Mouse (Mus musculus) heart, embryonic 13.5 days (tissue): ENCODE measurements around the gene Ip6k2. TPM values are rescaled to one million over a fixed set of nuclear protein-coding genes. Genes with fewer than 3 reads are reported as not detected.

Experiments used
- ATAC-seq: fragments of 200-750 bp; cut with Nextera tagmentation; 2 replicates; pipeline ENCODE4 v1.8.0; 2017; ENCODE audit warnings: moderate TSS enrichment; ENCODE audit not compliant: insufficient number of reproducible peaks, low FRiP score, low TSS enrichment; ENCODE audit errors: extremely low read depth
- H3K27ac ChIP-seq: fragments of 300-500 bp; sonication (generic); replicated peaks from 2 replicates; pipeline ENCODE4 v1.5.1; 2015; ENCODE audit warnings: moderate library complexity, mild to moderate bottlenecking, inconsistent platforms
- H3K27me3 ChIP-seq: fragments of 300-500 bp; sonication (generic); replicated peaks from 2 replicates; pipeline ENCODE4 v1.6.1; 2015; ENCODE audit warnings: mild to moderate bottlenecking, inconsistent platforms
- H3K36me3 ChIP-seq: fragments of 300-500 bp; sonication (generic); 2 replicates; pipeline ENCODE4 v1.6.1; 2015; ENCODE audit warnings: mild to moderate bottlenecking, inconsistent platforms
- H3K4me1 ChIP-seq: fragments of 300-500 bp; sonication (generic); 2 replicates; pipeline ENCODE4 v1.6.1; 2015; ENCODE audit warnings: inconsistent platforms
- H3K4me2 ChIP-seq: fragments of 300-500 bp; sonication (generic); 2 replicates; pipeline ENCODE4 v1.6.1; 2015; ENCODE audit warnings: inconsistent platforms, mild to moderate bottlenecking, moderate library complexity
- H3K4me3 ChIP-seq: fragments of 300-500 bp; sonication (generic); 2 replicates; pipeline ENCODE4 v1.5.1; 2015; ENCODE audit warnings: moderate library complexity, mild to moderate bottlenecking, inconsistent platforms
- H3K9ac ChIP-seq: fragments of 300-500 bp; sonication (generic); 2 replicates; pipeline ENCODE4 v1.6.1; 2015; ENCODE audit warnings: inconsistent platforms, mild to moderate bottlenecking, moderate library complexity
- H3K9me3 ChIP-seq: fragments of 300-500 bp; sonication (generic); 2 replicates; pipeline ENCODE4 v1.6.1; 2016; ENCODE audit warnings: inconsistent platforms
- WGBS: fragments of 180-500 bp; shearing (Covaris S2); methylation state at CpG from one replicate; pipeline ENCODE4 v1.1.7; 2015; ENCODE audit warnings: mixed read lengths; 5-methylcytosine and 5-hydroxymethylcytosine counted together
- polyA plus RNA-seq: library from polyadenylated mRNA; unstranded; fragments of >200 nt; fragmentation: Nextera tagmentation; extraction: Ambion mirVana; gene quantifications from 2 replicates; pipeline ENCODE4 v1.2.1, GENCODE M21; 2015

Ip6k2 gene
- polyA plus RNA-seq, 1 experiment from 2014 or later: 42.9 TPM

- Histone ChIP-seq H3K4me2 (no peak overlapping the region), H3K36me3 (no peaks in the 10 kb centered on the region), H3K4me3 (no peak overlapping the region), H3K9me3 (no peaks in the 10 kb centered on the region), H3K4me1 (peaks cover 14% of the 10 kb centered on the region), H3K27ac (no peak overlapping the region), H3K9ac (no peak overlapping the region), H3K27me3 (peaks cover 87% of the 10 kb centered on the region)
- 1% methylated on average over 31 of the region's 31 CpGs for WGBS
- ATAC-seq: no peak
Observed at GRCm38 (mm10) chr9:108824755-108825413, 41.3 kb downstream of the Ip6k2 start.

GRCm38 (mm10) chr9:108825820-108826699 is 42.5 kb downstream of the Ip6k2 start, which contains the start of gene Celsr3:
Celsr3 (plus strand) TSS chr9:108826320.
- H3K27ac ChIP-seq: no peak within 1 kb of the TSS
- peak within 1 kb of the TSS; percentile 51 for H3K4me3 ChIP-seq
- H3K27me3 ChIP-seq: peaks cover 91% of the 10 kb centered on the region
- WGBS: 2% methylated on average over 67 of the region's 70 CpGs
- no peak for ATAC-seq
- no peak within 1 kb of the TSS for H3K9ac ChIP-seq
- no peaks in the 10 kb centered on the region for H3K9me3 ChIP-seq
- H3K36me3 ChIP-seq: no peaks in the 10 kb centered on the region
- H3K4me2 ChIP-seq: peak within 1 kb of the TSS; percentile 77
- peaks cover 14% of the 10 kb centered on the region for H3K4me1 ChIP-seq

GRCm38 (mm10) chr9:108826700-108827340 is 43.2 kb downstream of the Ip6k2 start:
- Histone ChIP-seq H3K27ac (no peak overlapping the region), H3K36me3 (no peaks in the 10 kb centered on the region), H3K4me3 (peak overlapping the region; percentile 51), H3K9ac (no peak overlapping the region), H3K4me2 (peak overlapping the region; percentile 77), H3K4me1 (peaks cover 20% of the 10 kb centered on the region), H3K27me3 (peaks cover 96% of the 10 kb centered on the region), H3K9me3 (no peaks in the 10 kb centered on the region)
- no peak for ATAC-seq
- WGBS: 3% methylated on average over 39 of the region's 39 CpGs

GRCm38 (mm10) chr9:108827454-108827853 is 43.9 kb downstream of the Ip6k2 start:
- 9% methylated on average over 34 of the region's 34 CpGs for WGBS
- peak overlapping the region; percentile 51 for H3K4me3 ChIP-seq
- ATAC-seq: no peak
- H3K36me3 ChIP-seq: no peaks in the 10 kb centered on the region
- peaks cover 24% of the 10 kb centered on the region for H3K4me1 ChIP-seq
- no peaks in the 10 kb centered on the region for H3K9me3 ChIP-seq
- H3K27ac ChIP-seq: no peak overlapping the region
- H3K27me3 ChIP-seq: peaks cover 97% of the 10 kb centered on the region
- peak overlapping the region; percentile 77 for H3K4me2 ChIP-seq
- no peak overlapping the region for H3K9ac ChIP-seq

- peaks cover 29% of the 10 kb centered on the region for H3K4me1 ChIP-seq
- ATAC-seq: no peak
- 54% methylated on average over 18 of the region's 18 CpGs for WGBS
- H3K36me3 ChIP-seq: no peaks in the 10 kb centered on the region
- no peak overlapping the region for H3K27ac ChIP-seq
- peaks cover 97% of the 10 kb centered on the region for H3K27me3 ChIP-seq
- peak overlapping the region; percentile 77 for H3K4me2 ChIP-seq
- H3K9me3 ChIP-seq: no peaks in the 10 kb centered on the region
- H3K9ac ChIP-seq: no peak overlapping the region
- H3K4me3 ChIP-seq: peak overlapping the region; percentile 51
Observed at GRCm38 (mm10) chr9:108827906-108828305, 44.3 kb downstream of the Ip6k2 start.

- Histone ChIP-seq H3K36me3 (no peaks in the 10 kb centered on the region), H3K27ac (no peak overlapping the region), H3K27me3 (peaks cover 81% of the 10 kb centered on the region), H3K4me3 (peak overlapping the region; percentile 54), H3K9me3 (no peaks in the 10 kb centered on the region), H3K4me2 (peak overlapping the region; percentile 81), H3K4me1 (peaks cover 24% of the 10 kb centered on the region), H3K9ac (peak overlapping the region; percentile 48; the same call in 1 of the 2 replicates)
- no peak for ATAC-seq
- WGBS: 6% methylated on average over 23 of the region's 23 CpGs
Observed at GRCm38 (mm10) chr9:108831637-108832036, 48.0 kb downstream of the Ip6k2 start.

GRCm38 (mm10) chr9:108832390-108833108 is 49.0 kb downstream of the Ip6k2 start:
- 5% methylated on average over 46 of the region's 46 CpGs for WGBS

GRCm38 (mm10) chr9:108842989-108843388 is 59.4 kb downstream of the Ip6k2 start:
- H3K36me3 ChIP-seq: no peaks in the 10 kb centered on the region
- no peaks in the 10 kb centered on the region for H3K9me3 ChIP-seq
- peak overlapping the region; percentile 55 for H3K4me2 ChIP-seq
- peaks cover 6% of the 10 kb centered on the region; the same call in 1 of the 2 replicates for H3K4me1 ChIP-seq
- H3K27ac ChIP-seq: no peak overlapping the region
- ATAC-seq: no peak
- H3K9ac ChIP-seq: 0 out of 2 replicates have a peak overlapping the region, but pooled peaks have one; percentile 48
- peaks cover 67% of the 10 kb centered on the region for H3K27me3 ChIP-seq
- 12% methylated on average over 14 of the region's 14 CpGs for WGBS
- H3K4me3 ChIP-seq: peak overlapping the region; percentile 14; the same call in 1 of the 2 replicates

More at GRCm38 (mm10) chr9:108832390-108833108, 49.0 kb downstream of the Ip6k2 start:
- Histone ChIP-seq H3K36me3 (no peaks in the 10 kb centered on the region), H3K4me1 (peaks cover 18% of the 10 kb centered on the region), H3K4me2 (peak overlapping the region; percentile 81), H3K9ac (peak overlapping the region; percentile 55), H3K27ac (no peak overlapping the region), H3K27me3 (peaks cover 73% of the 10 kb centered on the region), H3K9me3 (no peaks in the 10 kb centered on the region), H3K4me3 (peak overlapping the region; percentile 54)
- ATAC-seq: peak; percentile 97

- WGBS: 73% methylated on average over 5 of the region's 5 CpGs
- Histone ChIP-seq H3K9me3 (no peaks in the 10 kb centered on the region), H3K4me1 (peaks cover 6% of the 10 kb centered on the region; the same call in 1 of the 2 replicates), H3K36me3 (no peaks in the 10 kb centered on the region), H3K4me2 (no peak overlapping the region), H3K27me3 (peaks cover 79% of the 10 kb centered on the region), H3K4me3 (no peak overlapping the region), H3K27ac (no peak overlapping the region), H3K9ac (no peak overlapping the region)
- ATAC-seq: no peak
Observed at GRCm38 (mm10) chr9:108845390-108845789, 61.8 kb downstream of the Ip6k2 start.

- 78% methylated on average over 4 of the region's 4 CpGs for WGBS
- no peak overlapping the region for H3K9ac ChIP-seq
- no peak for ATAC-seq
- H3K9me3 ChIP-seq: no peaks in the 10 kb centered on the region
- H3K4me1 ChIP-seq: peaks cover 6% of the 10 kb centered on the region
- no peaks in the 10 kb centered on the region for H3K36me3 ChIP-seq
- peaks cover 59% of the 10 kb centered on the region for H3K27me3 ChIP-seq
- H3K27ac ChIP-seq: no peak overlapping the region
- no peak overlapping the region for H3K4me3 ChIP-seq
- H3K4me2 ChIP-seq: no peak overlapping the region
Observed at GRCm38 (mm10) chr9:108847374-108847773, 63.8 kb downstream of the Ip6k2 start.
